Mouse (Mus musculus): ENCODE data around the gene Pi4k2b. TPM values are rescaled to one million over a fixed set of nuclear protein-coding genes. Genes with fewer than 3 reads are reported as not detected.

Gene Pi4k2b
- polyA plus RNA-seq, 1 experiment from 2014 or later = 20.1 TPM

GRCm38 (mm10) chr5:52813312-52813711, 71.9 kb downstream of the Pi4k2b start:
- H3K4me2 ChIP-seq = no peak overlapping the region
- no peak overlapping the region for H3K4me3 ChIP-seq (ENCODE audit: low read depth, low read length)
- no peaks in the 10 kb centered on the region for H3K9me3 ChIP-seq (ENCODE audit: control insufficient read depth, low read length)
- no peaks in the 10 kb centered on the region for H3K27me3 ChIP-seq (ENCODE audit: control insufficient read depth, insufficient read depth, low read length)
- H3K4me1 ChIP-seq (ENCODE audit: control insufficient read depth, insufficient read depth, low read length) = no peaks in the 10 kb centered on the region
- H3K9ac ChIP-seq (ENCODE audit: low read length) = no peak overlapping the region
- WGBS = 95% methylated on average over 7 of the region's 7 CpGs
- DNase-seq (ENCODE audit: low spot score, missing footprints) = no peak
- ATAC-seq (ENCODE audit: low FRiP score) = no peak
- H3K36me3 ChIP-seq (ENCODE audit: control insufficient read depth, insufficient read depth, low read length) = no peaks in the 10 kb centered on the region; the same call in 1 of the 2 replicates
- H3K27ac ChIP-seq (ENCODE audit: low read depth, low read length) = no peak overlapping the region

- no peak overlapping the region for H3K4me3 ChIP-seq (ENCODE audit: low read depth, low read length)
- H3K9ac ChIP-seq (ENCODE audit: low read length) = no peak overlapping the region
- no peaks in the 10 kb centered on the region for H3K27me3 ChIP-seq (ENCODE audit: control insufficient read depth, insufficient read depth, low read length)
- H3K4me2 ChIP-seq = no peak overlapping the region
- H3K27ac ChIP-seq (ENCODE audit: low read depth, low read length) = no peak overlapping the region
- DNase-seq (ENCODE audit: low spot score, missing footprints) (no peak), ATAC-seq (ENCODE audit: low FRiP score) (no peak)
- H3K36me3 ChIP-seq (ENCODE audit: control insufficient read depth, insufficient read depth, low read length) = peaks cover 2% of the 10 kb centered on the region; the same call in 1 of the 2 replicates
- H3K9me3 ChIP-seq (ENCODE audit: control insufficient read depth, low read length) = no peaks in the 10 kb centered on the region
- WGBS = 94% methylated on average over 7 of the region's 7 CpGs
- H3K4me1 ChIP-seq (ENCODE audit: control insufficient read depth, insufficient read depth, low read length) = no peaks in the 10 kb centered on the region
These were observed 77.3 kb downstream of the Pi4k2b start for GRCm38 (mm10) chr5:52818676-52819075.

Other genes starting within 250 kb of the Pi4k2b start
- 0.92 and 1.3 TPM in 2 replicates for gene Lgi2, start 175.1 kb upstream of the Pi4k2b start, polyA plus RNA-seq (2014; fragmentation: Nextera tagmentation; extraction: Ambion mirVana)
- gene Sepsecs, start 71.9 kb upstream of the Pi4k2b start, polyA plus RNA-seq (2014; fragmentation: Nextera tagmentation; extraction: Ambion mirVana) = 8.0 and 8.7 TPM in 2 replicates
- gene Zcchc4, start 33.8 kb downstream of the Pi4k2b start, polyA plus RNA-seq (2014; fragmentation: Nextera tagmentation; extraction: Ambion mirVana) = 15.4 and 19.6 TPM in 2 replicates
- 133 and 141 TPM in 2 replicates for gene Anapc4, start 92.4 kb downstream of the Pi4k2b start, polyA plus RNA-seq (2014; fragmentation: Nextera tagmentation; extraction: Ambion mirVana)

All from midbrain, embryonic 11.5 days (tissue).